8 mouse cellular contexts compared by ENCODE assay signal in genomic region chr17:25014841-25015570, GRCm38 (mm10). TPM values are rescaled to one million over a fixed set of nuclear protein-coding genes. Genes with fewer than 3 reads are reported as not detected.
A peak's percentile ranks its signal among the peaks of the same experiment; 100 is the strongest.
DNase-seq lines count a peak whose midpoint lies in the region; ATAC-seq and TF ChIP-seq lines count a peak whose summit lies in the region.

No protein-coding gene starts in this region.

- peak overlapping the region; percentile 84 for H3K27ac ChIP-seq in forebrain, embryonic 15.5 days (replicated peaks)
- H3K27ac ChIP-seq in small intestine, adult 2 months (ENCODE audit: insufficient read depth, low read depth, low read length) = peak overlapping the region; percentile 87

- peak; percentile 43 for DNase-seq in CD4-positive, CD25-positive, alpha-beta regulatory T cell, adult 2 months (ENCODE audit: low read depth, low spot score)
- peak; percentile 66 for DNase-seq in brain, adult 2 months (ENCODE audit: low read depth, low spot score)
- peak; percentile 67 for DNase-seq in heart, postnatal 4 days
- peak; percentile 46 for DNase-seq in layer of hippocampus, adult 9-11 months
- DNase-seq in lung, postnatal 36 days = peak; percentile 48

- peak overlapping the region; percentile 91 for H3K4me3 ChIP-seq in forebrain, embryonic 15.5 days
- H3K4me3 ChIP-seq in small intestine, adult 2 months (ENCODE audit: low read depth, low read length) = peak overlapping the region; percentile 85

- peak overlapping the region; percentile 99 for H3K4me2 ChIP-seq in forebrain, embryonic 15.5 days (replicated peaks)

- peak overlapping the region; percentile 81 for H3K9ac ChIP-seq in forebrain, embryonic 15.5 days (replicated peaks)

- H3K4me1 ChIP-seq in forebrain, embryonic 15.5 days = peaks cover 34% of the 10 kb centered on the region
- H3K4me1 ChIP-seq in small intestine, adult 2 months (ENCODE audit: control insufficient read depth, insufficient read depth, insufficient read length, low read length) = peaks cover 3% of the 10 kb centered on the region

- no peaks in the 10 kb centered on the region for H3K9me3 ChIP-seq in forebrain, embryonic 15.5 days

- no peak for ATAC-seq in CD4-positive, CD25-positive, alpha-beta regulatory T cell, adult 4 months
- ATAC-seq in forebrain, embryonic 15.5 days (replicated peaks) = 0 out of 2 replicates have a peak, but pooled peaks have one; percentile 2

- no peak for TF ChIP-seq CTCF in small intestine, adult 2 months (IDR thresholded peaks at IDR 0.05; ENCODE audit: extremely low read depth, insufficient read length, insufficient replicate concordance, low read depth, low read length)

- TF ChIP-seq POLR2A in small intestine, adult 2 months (IDR thresholded peaks at IDR 0.05; ENCODE audit: low read depth, low read length) = no peak

- H3K36me3 ChIP-seq in forebrain, embryonic 15.5 days = peaks cover 16% of the 10 kb centered on the region
- H3K36me3 ChIP-seq in small intestine, adult 2 months (ENCODE audit: control insufficient read depth, insufficient read depth, low read length) = peaks cover 14% of the 10 kb centered on the region

- WGBS in forebrain, embryonic 15.5 days = under 1% methylated on average over 39 of the region's 39 CpGs
- WGBS in small intestine, adult 2 months = under 1% methylated on average over 39 of the region's 39 CpGs

- H3K27me3 ChIP-seq in forebrain, embryonic 15.5 days = no peaks in the 10 kb centered on the region
- no peaks in the 10 kb centered on the region for H3K27me3 ChIP-seq in small intestine, adult 2 months (ENCODE audit: control insufficient read depth, insufficient read depth, low read length)

RNA-seq across cellular contexts. Expression of gene Cramp1l, which starts 0.6 kb away (rescaled TPM):
- polyA plus RNA-seq in CD4-positive, CD25-positive, alpha-beta regulatory T cell, adult 4 months (2017; shearing (Covaris generic)) = 1 to 10 TPM; 6.1 to 7.4 TPM
- 7.6 and 8.5 TPM in 2 replicates for polyA plus RNA-seq in forebrain, embryonic 15.5 days (2015; fragmentation: Nextera tagmentation; extraction: Ambion mirVana)
- 10 to 100 TPM; 15.1 to 16.3 TPM for total RNA-seq in heart, postnatal 4 days (2021)
- 5.8 and 10.0 TPM in 2 replicates for polyA plus RNA-seq in small intestine, adult 2 months (2012; rRNA removed)

RNA-seq across cellular contexts. Expression of gene Ift140, which starts 0.9 kb away (rescaled TPM):
- polyA plus RNA-seq in CD4-positive, CD25-positive, alpha-beta regulatory T cell, adult 4 months (2017; shearing (Covaris generic)) = 10 to 100 TPM; 12.3 to 25.1 TPM
- polyA plus RNA-seq in forebrain, embryonic 15.5 days (2015; fragmentation: Nextera tagmentation; extraction: Ambion mirVana) = 24.0 and 25.4 TPM in 2 replicates
- 1 to 10 TPM; 7.0 to 7.3 TPM for total RNA-seq in heart, postnatal 4 days (2021)
- polyA plus RNA-seq in small intestine, adult 2 months (2012; rRNA removed) = 4.2 and 8.4 TPM in 2 replicates

RNA-seq across cellular contexts. Expression of gene Jpt2, which starts 54.5 kb away (rescaled TPM):
- 10 to 100 TPM; 28.2 to 39.5 TPM for polyA plus RNA-seq in CD4-positive, CD25-positive, alpha-beta regulatory T cell, adult 4 months (2017; shearing (Covaris generic))
- 101 and 114 TPM in 2 replicates for polyA plus RNA-seq in forebrain, embryonic 15.5 days (2015; fragmentation: Nextera tagmentation; extraction: Ambion mirVana)
- 10 to 100 TPM; 43.6 to 49.9 TPM for total RNA-seq in heart, postnatal 4 days (2021)
- polyA plus RNA-seq in small intestine, adult 2 months (2012; rRNA removed) = 13.3 and 18.2 TPM in 2 replicates
